Mouse (Mus musculus): ENCODE data around the gene Il12b.

Il12b gene

DNA sequence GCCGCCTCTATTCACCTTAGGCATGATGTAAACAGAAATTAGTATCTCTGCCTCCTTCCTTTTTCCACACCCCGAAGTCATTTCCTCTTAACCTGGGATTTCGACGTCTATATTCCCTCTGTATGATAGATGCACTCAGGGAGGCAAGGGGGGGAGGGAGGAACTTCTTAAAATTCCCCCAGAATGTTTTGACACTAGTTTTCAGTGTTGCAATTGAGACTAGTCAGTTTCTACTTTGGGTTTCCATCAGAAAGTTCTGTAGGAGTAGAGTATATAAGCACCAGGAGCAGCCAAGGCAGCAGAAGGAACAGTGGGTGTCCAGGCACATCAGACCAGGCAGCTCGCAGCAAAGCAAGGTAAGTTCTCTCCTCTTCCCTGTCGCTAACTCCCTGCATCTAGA lies at the start of gene Il12b:
Gene Il12b, plus strand, starts transcription at position 301 of the 400 bp plus-strand sequence.
- no peak for DNase-seq (ENCODE audit: low read depth, low spot score)

DNA sequence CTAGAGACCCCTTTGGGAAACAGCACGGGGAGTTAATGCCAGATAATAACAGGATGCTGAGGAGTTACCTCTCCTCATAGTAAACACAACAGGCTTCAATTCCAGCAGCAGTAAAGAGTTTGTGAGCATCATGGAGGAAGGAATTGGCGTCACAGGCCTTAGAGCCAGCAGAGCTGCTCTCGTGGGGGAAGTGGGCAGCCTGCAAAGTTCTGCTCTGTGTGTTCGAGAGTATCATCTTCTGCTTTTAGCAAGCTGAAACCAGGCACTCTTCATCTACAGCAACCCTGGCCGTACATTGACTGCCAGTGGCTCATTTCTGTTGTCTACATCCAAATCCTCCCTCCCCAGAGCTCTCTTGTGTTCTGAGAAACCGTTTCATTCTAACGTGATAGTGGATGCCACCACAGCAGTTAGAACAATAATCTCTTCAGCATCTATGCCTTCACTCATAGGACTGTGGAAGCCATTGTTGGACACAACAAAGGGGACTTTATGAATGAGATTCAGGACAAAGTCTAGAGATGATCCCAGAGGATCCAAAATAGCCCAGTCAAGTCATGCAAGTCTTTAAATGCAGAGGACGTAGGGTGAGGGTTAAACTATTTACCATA lies 44.9 kb upstream of the Il12b start:
- no peak for DNase-seq (ENCODE audit: low read depth, low spot score)

DNA sequence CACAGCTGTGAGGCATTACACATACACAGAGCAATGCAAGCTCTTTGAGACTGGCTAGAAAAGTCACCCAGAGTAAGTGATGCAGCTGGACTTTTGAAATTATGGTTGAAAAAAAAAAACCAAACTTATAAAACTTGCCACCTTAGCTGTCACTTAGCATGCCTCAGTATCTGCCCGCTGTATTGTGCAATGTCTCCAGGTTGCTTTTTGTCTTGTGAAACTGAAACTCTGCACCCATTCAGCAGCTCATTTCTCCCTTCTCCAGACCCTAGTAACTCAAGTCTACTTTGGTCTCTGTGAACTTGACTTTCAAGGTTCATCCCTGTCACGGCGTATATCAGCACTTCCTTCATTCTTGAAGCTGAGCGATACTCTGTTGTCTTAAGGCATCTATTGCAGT lies 43.7 kb upstream of the Il12b start:
- no peak for DNase-seq (ENCODE audit: low read depth, low spot score)

DNA sequence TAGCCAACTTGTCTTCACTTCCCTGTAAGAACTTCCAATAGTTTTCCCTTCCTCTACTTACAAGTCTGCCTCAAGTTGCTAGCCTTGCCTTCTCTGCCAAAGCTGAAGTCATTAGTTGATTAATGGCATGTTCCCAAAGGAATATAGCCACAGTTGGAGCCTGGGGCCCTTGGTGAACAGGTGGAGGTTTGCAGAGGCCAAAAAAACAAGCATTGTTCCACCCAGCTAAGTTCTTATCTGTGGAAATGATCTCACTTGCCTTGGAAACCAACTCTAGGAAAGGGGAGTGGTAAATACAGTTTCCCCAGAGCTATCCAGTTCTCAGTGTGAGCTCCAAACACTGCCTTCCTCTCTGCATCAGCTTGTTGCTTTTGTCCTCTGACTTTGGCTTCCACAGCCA lies 35.3 kb upstream of the Il12b start:
- DNase-seq (ENCODE audit: low read depth, low spot score) = peak; percentile 73

DNA sequence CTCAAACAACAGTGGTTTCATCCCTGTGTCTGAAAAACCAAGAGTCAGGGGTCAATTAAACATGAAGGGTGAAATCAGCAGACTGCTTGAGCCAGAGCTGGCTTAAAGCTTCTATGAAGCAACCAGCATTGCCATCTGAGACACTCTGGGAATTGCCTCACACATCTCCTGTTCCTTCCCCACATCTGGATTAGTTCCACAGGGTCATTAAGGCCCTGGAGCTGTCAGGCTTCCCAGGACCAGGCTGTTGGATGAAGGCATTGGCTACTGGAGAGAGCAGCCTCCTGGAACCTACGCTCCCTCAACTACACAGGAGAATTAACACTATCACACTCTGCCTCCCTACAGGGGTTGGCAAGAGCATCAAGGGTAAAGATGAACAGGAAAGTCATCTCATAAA lies 32.2 kb upstream of the Il12b start:
- DNase-seq (ENCODE audit: low read depth, low spot score) = peak; percentile 84

DNA sequence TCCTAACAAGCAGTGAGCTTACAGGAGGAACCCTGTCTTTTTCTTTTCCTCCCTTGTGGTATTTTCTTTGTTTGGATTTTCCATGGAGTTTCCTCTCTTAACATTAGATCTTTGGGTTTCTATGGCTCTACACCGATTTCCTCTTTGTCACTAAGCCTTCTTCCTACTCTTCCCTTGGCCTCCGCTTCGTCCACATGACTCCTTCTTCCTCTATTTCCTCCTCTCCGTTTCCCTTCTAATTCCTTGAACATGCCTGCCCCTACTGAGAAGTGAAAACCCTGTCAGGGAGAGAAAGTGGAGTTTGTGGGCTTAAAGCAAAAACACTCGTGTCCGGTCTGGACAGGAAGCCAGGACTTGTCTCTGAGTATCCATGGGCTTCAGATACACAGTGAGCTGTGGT lies 27.0 kb upstream of the Il12b start:
- no peak for DNase-seq (ENCODE audit: low read depth, low spot score)

DNA sequence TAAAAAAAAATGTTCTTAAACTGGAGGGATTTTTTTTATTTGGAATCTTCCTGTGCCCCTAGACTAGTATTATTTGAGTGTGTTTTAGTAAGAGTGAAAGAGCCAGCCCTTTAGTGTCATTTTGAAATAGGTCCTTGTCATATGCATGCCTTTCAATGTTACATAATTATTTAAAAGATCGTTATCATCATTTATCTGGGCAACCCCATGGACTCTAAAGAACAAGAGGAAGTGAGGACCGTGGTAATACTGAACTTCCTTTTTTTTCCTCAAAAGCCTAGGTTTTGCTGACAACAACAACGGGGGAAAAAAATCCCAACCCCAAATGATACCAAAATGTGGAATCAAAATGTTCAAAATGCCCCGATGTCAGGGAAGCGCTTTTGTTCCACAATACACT lies 22.0 kb upstream of the Il12b start:
- DNase-seq (ENCODE audit: low read depth, low spot score) = no peak

DNA sequence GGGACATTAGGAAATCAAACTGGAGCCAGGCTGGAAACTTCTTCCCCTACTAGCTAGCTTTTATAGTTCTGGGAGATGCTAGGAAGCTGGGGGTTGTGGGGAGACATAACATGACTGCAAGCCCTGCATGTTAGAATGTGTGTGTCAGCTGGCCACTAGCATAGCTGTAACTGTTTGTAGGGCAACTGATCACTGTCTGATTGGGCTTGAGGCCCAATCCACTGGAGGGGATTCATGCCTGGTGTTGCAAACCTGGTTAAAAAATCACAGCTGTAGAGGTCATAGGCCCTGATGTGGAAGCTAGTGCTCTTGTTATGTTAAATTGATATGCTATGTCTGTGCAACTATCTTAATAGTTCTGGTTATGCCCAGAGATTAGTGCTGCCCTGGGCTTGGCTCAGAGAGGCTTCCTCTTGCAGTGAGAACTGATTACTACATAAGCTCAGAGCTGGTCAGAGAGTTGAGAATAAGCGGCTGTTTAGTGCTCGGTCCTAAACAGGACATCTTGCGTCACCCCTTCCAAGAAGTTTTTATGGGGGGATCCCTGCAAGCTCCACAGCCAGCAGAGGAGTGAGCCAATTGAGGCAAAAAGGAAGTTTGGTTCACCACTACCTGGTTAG lies 19.3 kb upstream of the Il12b start:
- no peak for DNase-seq (ENCODE audit: low read depth, low spot score)

DNA sequence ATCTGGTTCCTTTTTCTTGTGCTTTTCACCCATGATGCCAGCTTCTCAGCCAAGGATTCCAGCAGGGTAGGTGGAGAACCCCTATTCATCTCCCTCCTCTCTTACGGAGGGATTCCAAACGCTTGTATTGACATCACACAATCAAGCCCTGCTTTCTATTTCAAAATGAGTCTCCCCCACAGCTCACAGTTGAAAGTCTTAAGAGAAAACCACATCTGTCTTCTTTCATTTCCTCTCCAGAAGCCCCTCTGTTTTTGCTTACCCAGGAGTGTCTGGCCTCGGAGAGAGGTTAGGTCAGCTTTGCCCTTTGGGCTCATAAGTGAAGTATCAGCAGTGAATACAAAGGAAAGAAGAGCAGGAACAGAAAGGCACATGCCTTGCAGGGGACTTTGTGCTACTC lies 17.7 kb upstream of the Il12b start:
- no peak for DNase-seq (ENCODE audit: low read depth, low spot score)

DNA sequence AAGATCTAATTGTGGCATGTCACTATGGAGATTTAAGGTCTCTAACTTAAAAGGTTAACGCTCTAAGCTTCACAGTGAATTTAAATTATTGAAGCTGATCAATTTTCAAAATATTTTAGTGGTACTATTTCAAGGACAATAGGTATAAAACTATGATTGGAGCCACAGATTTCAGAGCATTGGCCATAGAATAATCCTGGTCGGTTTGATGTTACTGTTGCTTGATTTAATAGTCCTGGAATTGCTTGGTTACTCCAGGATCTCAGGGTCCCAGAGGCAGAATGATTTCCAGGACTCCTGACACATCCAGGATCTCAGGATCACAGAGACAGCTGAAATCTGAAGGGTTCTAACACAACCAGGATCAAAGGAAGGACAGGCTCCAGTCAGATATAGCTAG lies 12.8 kb upstream of the Il12b start:
- DNase-seq (ENCODE audit: low read depth, low spot score) = no peak

DNA sequence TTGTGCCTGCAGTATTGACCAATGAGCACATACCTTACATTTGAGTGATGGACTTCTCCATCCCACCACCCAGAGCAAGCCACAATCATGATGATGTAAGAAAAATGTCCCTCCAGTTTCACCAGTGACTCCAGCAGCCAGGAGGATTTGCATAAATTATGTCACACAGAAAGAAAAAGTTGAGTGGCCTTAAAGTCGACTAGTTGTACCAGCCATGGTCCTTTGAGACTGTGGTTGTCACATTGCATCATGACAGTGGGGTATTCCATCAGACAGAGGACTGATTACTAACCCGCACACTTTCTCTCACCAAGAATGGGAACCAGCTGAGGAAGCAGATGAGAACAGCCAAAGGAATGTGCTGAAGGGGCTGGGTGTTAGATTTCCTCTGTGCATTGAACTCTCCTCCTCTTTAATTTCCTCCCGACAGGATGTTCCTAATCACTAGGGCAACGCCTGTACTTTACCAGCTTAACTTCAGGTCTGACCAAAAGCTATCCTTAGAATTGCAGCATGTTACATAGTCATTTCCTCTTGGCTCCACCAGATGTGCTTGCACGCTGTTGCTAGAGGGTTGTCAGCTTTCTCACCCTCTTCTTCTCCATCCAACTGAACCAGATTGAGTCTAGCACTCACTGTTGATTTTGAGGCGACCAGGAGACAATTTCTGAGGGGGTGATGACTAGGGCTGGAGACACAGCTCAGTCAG lies 9.7 kb upstream of the Il12b start:
- no peak for DNase-seq (ENCODE audit: low read depth, low spot score)

DNA sequence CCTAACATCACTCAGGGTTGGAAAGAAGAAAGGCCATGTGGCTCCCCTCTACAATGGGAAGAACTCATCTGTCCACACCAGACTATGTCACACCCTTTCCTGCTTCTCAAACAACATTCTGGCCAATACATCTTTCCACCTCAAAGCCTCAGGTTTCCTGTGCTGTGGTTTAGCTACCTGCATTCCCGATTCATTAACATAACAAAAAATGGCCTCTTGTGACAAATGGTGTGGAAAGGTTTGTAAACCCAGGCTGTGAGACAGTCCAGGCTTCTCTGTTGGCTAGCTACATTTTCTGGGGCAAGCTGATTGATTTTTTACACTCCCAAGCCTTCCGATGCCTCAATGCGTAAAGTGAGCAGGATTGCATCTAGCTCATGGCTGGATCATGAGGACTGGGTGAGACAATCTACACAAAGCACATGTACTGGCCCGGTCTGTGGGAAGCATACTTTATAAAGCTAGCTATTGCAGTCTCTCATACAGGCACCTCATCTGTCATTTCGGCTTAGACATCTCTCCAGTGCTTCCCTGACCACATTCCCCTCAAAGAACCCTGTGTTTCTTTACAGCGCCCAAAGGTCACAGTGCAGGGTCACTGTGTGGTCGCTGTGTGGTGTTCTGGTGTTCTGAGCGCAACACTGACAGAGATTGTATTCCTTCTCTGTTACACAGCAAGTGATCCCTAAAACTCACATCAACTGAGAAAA lies 6.6 kb upstream of the Il12b start:
- DNase-seq (ENCODE audit: low read depth, low spot score) = no peak

DNA sequence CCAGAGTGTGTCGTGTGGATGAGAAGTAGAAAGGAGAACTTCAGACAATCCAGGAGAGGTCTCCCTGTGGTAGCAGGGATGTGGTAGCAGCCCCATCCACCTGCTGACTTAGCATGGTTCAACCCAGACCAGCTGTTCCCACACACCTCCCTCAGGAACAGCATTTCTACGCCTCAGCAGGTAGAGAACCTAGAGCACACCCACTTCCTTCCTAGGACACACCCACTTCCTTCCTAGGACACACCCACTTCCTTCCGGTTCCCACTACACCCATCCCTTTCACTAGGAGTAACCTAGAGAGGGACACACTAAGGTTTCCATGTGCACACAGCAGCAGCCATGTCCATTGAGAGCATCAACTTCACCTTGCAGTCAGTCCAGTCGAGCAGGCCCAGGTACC lies 4.5 kb upstream of the Il12b start:
- no peak for DNase-seq (ENCODE audit: low read depth, low spot score)

DNA sequence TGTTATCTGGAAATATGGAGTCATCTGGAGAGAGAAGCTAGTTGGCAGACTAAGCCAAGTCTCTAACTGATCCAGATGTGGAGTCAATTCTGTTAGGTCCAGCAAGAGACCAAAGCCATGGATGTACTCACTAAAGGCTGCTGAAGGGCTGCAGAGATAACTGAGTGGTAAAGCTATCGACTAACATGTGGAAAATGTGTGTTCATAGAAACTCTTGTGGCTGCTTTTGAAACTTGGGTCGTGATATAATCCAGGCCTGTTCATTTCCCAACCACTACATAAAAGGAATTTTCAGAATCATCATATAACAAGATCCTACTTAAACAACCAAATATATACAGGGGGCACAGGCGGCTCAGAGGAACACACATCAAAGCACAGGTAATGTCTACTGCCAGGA lies 2.3 kb upstream of the Il12b start:
- DNase-seq (ENCODE audit: low read depth, low spot score) = no peak

DNA sequence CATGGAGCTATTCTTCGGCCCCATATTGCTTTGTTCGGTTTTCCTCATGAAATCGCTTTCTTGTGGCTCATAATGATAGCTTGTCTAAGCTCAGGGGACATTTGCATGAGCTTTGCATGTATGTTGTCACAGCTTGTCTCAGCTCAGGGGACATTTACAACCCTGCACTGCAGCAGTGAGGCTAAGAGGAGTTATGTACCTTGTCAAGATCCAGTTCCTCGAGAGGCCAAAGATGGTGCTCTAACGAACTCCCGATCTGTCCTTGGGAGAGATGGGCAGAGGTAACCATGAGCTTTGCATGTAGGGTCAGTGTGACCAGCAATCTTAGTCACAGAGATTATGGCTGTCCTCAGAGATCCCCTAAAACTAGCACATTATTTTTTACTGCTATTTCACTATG lies 1.5 kb upstream of the Il12b start:
- DNase-seq (ENCODE audit: low read depth, low spot score) = no peak

DNA sequence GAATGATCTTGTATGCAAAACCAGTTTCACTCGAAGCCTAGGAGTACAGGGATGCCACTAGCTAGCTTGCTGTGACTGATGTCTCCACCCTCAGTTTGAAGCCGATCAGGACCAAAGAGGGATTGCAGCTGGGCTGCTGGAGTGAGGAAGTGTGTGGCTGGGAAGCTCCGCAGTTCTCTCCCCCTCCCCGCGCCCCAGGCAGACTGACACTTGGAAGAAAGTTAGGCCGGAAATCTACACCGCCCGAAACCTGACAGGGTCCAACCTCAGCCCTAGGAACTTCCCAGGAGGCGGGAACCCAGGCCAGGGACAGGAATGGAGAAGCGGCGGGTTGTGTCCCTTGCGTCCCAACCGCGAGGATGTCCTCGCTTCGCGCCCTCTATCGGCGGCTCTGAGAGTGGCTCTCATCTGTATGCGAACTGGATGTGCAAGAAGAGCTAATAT lies 1.1 kb upstream of the Il12b start:
- DNase-seq (ENCODE audit: low read depth, low spot score) = peak; percentile 35

DNA sequence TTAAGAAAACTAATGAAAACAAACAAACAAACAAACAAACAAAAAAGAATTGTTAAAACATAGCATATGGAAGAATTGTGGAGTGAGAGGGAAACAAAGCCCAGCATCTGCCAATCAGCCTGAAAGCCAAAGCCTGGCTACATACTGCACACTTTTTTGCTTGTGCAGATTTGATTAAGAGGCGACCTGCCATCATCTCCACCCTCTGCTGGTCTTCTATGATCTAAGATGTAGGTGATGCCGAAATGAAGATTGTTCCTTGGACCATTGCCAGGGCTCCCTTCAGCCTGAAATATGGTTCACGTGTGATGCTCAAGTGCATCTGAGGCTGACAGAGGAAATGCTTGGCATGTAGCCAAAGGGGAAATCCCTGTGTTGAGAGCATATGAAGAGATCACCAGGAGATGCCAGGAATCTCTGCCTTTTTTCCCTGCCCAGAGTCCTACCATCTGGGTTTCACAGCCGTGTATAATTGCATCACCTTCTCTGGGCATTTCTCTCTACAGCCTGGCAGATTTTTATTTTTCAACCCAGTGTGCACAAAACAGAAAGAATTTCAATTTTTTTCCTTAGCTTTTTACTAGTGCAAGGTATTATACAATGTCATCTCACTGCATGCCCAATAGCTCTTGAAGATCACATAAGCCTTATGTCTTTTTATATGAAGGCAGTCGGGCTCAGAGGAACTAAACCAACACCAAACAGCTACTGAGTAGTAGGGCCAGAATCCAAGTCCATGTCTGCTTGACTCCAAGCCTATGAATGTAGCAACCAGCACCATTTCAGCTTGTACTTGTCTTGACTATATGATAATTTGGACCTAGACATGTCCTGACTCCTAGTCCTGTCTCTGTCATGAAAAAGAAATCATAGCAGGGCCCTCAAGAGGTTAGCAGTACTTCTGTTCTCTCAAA lies 2.0 kb downstream of the Il12b start:
- DNase-seq (ENCODE audit: low read depth, low spot score) = peak; percentile 14

DNA sequence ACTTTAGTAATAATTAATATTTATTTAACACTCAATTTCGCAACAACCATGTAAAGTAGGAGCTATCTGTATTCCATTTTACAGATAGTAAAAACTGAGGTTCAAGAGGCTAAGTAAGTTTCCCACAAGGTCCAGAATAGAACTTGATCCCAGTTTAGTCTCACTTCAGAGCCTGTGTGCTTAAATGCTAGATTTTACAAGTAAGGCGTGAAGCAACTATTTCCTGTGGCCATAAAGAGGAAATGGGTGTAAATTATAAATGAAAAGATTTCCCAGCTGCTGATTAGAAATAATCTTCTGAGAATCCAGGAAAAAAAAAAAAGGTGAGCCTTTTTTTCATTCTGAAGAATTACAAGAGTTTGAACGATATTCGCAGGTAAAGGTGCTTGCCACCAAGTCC lies 5.2 kb downstream of the Il12b start:
- DNase-seq (ENCODE audit: low read depth, low spot score) = no peak

DNA sequence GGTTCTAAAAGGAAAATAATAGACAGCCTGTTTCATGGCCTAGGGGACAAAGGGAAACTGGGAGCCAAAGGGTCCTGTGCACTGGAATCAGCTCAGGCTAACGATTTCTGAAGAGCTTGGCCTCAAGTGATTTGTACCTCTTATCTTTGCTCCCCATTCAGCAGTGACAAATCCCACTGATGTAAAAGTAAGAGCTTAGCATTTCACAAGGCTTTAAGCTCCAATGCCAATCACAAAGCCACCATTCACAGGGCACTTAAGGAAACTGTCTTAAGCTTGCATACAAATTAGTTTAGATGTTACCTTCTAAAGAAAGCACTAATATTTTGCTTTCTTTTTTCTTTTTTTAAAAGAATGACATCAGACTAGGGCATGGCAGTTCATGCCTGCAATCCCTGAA lies 6.1 kb downstream of the Il12b start:
- DNase-seq (ENCODE audit: low read depth, low spot score) = no peak

DNA sequence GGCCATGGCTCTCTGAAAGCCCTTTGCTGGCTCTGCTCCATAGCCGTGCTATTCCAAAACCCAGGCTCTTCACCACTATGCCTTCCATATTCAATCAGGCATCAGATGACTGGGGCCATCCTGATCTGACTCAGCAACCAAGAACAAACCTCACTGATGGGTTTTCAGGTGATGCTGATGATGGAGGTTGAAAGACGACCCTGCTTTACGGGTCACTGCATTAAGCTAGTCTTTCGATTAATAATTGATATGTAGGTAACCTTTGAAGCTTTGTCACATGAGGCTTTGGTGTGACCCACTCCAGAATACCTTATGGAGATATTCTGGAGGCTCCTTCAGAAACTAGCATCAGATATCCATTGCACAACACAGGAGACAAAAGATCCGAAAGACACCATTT lies 6.6 kb downstream of the Il12b start:
- DNase-seq (ENCODE audit: low read depth, low spot score) = no peak

DNA sequence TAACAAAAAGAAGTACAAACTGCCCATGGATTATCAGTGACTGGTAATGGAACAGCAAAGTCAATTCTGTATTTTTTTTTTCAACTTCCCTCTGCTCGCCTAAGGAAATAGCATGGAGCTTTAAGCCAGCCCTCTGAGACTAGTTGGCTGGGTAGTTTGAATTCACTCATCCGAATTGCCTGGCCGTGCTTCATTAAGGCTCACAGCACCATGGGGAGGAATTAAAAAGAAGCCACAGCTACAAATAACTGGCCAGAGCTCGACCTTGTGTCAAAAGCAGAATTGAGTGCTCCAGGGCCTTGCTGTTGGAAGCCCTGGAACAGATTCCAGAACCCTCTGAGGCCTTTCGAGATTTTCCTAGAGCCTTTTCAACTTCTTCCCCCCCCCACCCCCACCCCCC lies 8.8 kb downstream of the Il12b start:
- peak; percentile 8 for DNase-seq (ENCODE audit: low read depth, low spot score)

DNA sequence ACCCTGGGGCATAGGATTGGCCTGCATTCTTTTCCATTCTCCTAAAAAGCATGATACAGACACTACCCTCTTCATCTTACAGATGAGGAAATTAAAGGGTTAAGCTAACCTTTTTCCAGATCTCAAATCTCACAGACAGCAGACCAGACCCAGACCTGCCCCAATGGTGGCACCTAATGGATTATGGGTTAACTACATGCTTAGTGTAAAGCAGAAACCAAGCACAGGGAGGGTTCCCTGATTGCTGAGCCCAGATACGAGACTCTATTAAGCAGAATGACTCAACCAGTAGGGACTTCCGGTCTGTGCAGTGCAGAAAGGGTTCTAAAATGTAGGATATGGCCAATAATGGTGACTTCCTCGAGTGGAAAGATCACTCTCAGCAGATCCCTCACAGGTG lies 10.6 kb downstream of the Il12b start:
- DNase-seq (ENCODE audit: low read depth, low spot score) = no peak

Data from skeletal muscle tissue, adult 2 months (tissue).